Mouse (Mus musculus): ENCODE data around the gene Col24a1.

Col24a1 gene

GRCm38 (mm10) chr3:145292337-145293134 lies at the start of gene Col24a1:
Gene Col24a1, plus strand, starts transcription at chr3:145292472.
- peak in 1 of 2 experiments; percentile 3 for DNase-seq (ENCODE audit: low spot score in 2 of 2)

GRCm38 (mm10) chr3:145248040-145248439 lies 44.2 kb upstream of the Col24a1 start:
- DNase-seq (ENCODE audit: low spot score in 2 of 2): no peak

GRCm38 (mm10) chr3:145253066-145253465 lies 39.2 kb upstream of the Col24a1 start:
- DNase-seq (ENCODE audit: low spot score in 2 of 2): no peak

- DNase-seq (ENCODE audit: low spot score in 2 of 2): no peak
Observed at GRCm38 (mm10) chr3:145254764-145255396, 37.4 kb upstream of the Col24a1 start.

- no peak for DNase-seq (ENCODE audit: low spot score in 2 of 2)
Observed at GRCm38 (mm10) chr3:145256647-145257046, 35.6 kb upstream of the Col24a1 start.

- DNase-seq (ENCODE audit: low spot score in 2 of 2): no peak
Observed at GRCm38 (mm10) chr3:145259678-145260077, 32.6 kb upstream of the Col24a1 start.

- no peak for DNase-seq (ENCODE audit: low spot score in 2 of 2)
Observed at GRCm38 (mm10) chr3:145263131-145263530, 29.1 kb upstream of the Col24a1 start.

- no peak for DNase-seq (ENCODE audit: low spot score in 2 of 2)
Observed at GRCm38 (mm10) chr3:145268066-145268465, 24.2 kb upstream of the Col24a1 start.

- no peak for DNase-seq (ENCODE audit: low spot score in 2 of 2)
Observed at GRCm38 (mm10) chr3:145274191-145274590, 18.1 kb upstream of the Col24a1 start.

GRCm38 (mm10) chr3:145293207-145293606 lies 935 bp downstream of the Col24a1 start:
- no peak for DNase-seq (ENCODE audit: low spot score in 2 of 2)

- no peak for DNase-seq (ENCODE audit: low spot score in 2 of 2)
Observed at GRCm38 (mm10) chr3:145293623-145294307, 1.5 kb downstream of the Col24a1 start.

- DNase-seq (ENCODE audit: low spot score in 2 of 2): no peak
Observed at GRCm38 (mm10) chr3:145299980-145300591, 7.8 kb downstream of the Col24a1 start.

GRCm38 (mm10) chr3:145305311-145305710 lies 13.0 kb downstream of the Col24a1 start:
- no peak for DNase-seq (ENCODE audit: low spot score in 2 of 2)

GRCm38 (mm10) chr3:145307209-145307608 lies 14.9 kb downstream of the Col24a1 start:
- no peak for DNase-seq (ENCODE audit: low spot score in 2 of 2)

- no peak for DNase-seq (ENCODE audit: low spot score in 2 of 2)
Observed at GRCm38 (mm10) chr3:145320587-145321274, 28.5 kb downstream of the Col24a1 start.

- no peak for DNase-seq (ENCODE audit: low spot score in 2 of 2)
Observed at GRCm38 (mm10) chr3:145325402-145325801, 33.1 kb downstream of the Col24a1 start.

- DNase-seq (ENCODE audit: low spot score in 2 of 2): no peak
Observed at GRCm38 (mm10) chr3:145331642-145332041, 39.4 kb downstream of the Col24a1 start.

- no peak for DNase-seq (ENCODE audit: low spot score in 2 of 2)
Observed at GRCm38 (mm10) chr3:145334046-145334445, 41.8 kb downstream of the Col24a1 start.

- no peak for DNase-seq (ENCODE audit: low spot score in 2 of 2)
Observed at GRCm38 (mm10) chr3:145337161-145337560, 44.9 kb downstream of the Col24a1 start.

GRCm38 (mm10) chr3:145339851-145340499 lies 47.7 kb downstream of the Col24a1 start:
- DNase-seq (ENCODE audit: low spot score in 2 of 2): no peak

GRCm38 (mm10) chr3:145348690-145349089 lies 56.4 kb downstream of the Col24a1 start:
- no peak for DNase-seq (ENCODE audit: low spot score in 2 of 2)
